Mouse (Mus musculus): ENCODE results near the gene App.

GRCm38 (mm10) chr16:85157796-85158546 lies 15.6 kb downstream of the App start:
- TF ChIP-seq CTCF (IDR thresholded peaks at IDR 0.05; ENCODE audit: low read depth) (no peak), EP300 (IDR thresholded peaks at IDR 0.05; ENCODE audit: low read depth) (no peak)
